Mouse (Mus musculus) megakaryocyte progenitor cell, adult 5-6 weeks (primary cell): ENCODE measurements at regions not wholly inside any gene's neighbourhood (a gene's known extent, or its start where the extent isn't known, plus 50 kb on each side); places are given as distances from the start of the nearest gene placed in this dataset.
A peak's percentile ranks its signal among the peaks of the same experiment; 100 is the strongest.

Source experiments
- ATAC-seq: replicated peaks from 2 replicates; pipeline ENCODE4 v1.8.0; 2016; ENCODE audit warnings: mild to moderate bottlenecking, moderate TSS enrichment, inconsistent platforms; ENCODE audit not compliant: poor library complexity

- ATAC-seq: no peak
Measured at GRCm38 (mm10) chr5:43047316-43047715, 185.7 kb upstream of the Cpeb2 start.

GRCm38 (mm10) chr5:43048196-43049050, 184.5 kb upstream of the Cpeb2 start:
- peak; percentile 67 for ATAC-seq

- no peak for ATAC-seq
Measured at GRCm38 (mm10) chr5:43049381-43050301, 183.3 kb upstream of the Cpeb2 start.

GRCm38 (mm10) chr5:43050961-43051517, 181.9 kb upstream of the Cpeb2 start:
- peak; percentile 73 for ATAC-seq

- no peak for ATAC-seq
Measured at GRCm38 (mm10) chr5:43052668-43053067, 180.3 kb upstream of the Cpeb2 start.

- no peak for ATAC-seq
Measured at GRCm38 (mm10) chr5:43054586-43054985, 178.4 kb upstream of the Cpeb2 start.

- no peak for ATAC-seq
Measured at GRCm38 (mm10) chr5:43055111-43055710, 177.8 kb upstream of the Cpeb2 start.

GRCm38 (mm10) chr5:43056486-43056885, 176.5 kb upstream of the Cpeb2 start:
- no peak for ATAC-seq

- ATAC-seq: peak; percentile 80
Measured at GRCm38 (mm10) chr5:43061243-43061642, 171.7 kb upstream of the Cpeb2 start.

- ATAC-seq: peak; percentile 36
Measured at GRCm38 (mm10) chr5:43061797-43062391, 171.1 kb upstream of the Cpeb2 start.

- peak; percentile 43 for ATAC-seq
Measured at GRCm38 (mm10) chr5:43062499-43062898, 170.5 kb upstream of the Cpeb2 start.

GRCm38 (mm10) chr5:43063386-43063785, 169.6 kb upstream of the Cpeb2 start:
- ATAC-seq: no peak

GRCm38 (mm10) chr5:43071541-43071940, 161.4 kb upstream of the Cpeb2 start:
- ATAC-seq: no peak

GRCm38 (mm10) chr5:43072340-43072739, 160.6 kb upstream of the Cpeb2 start:
- no peak for ATAC-seq

GRCm38 (mm10) chr5:43074536-43074935, 158.4 kb upstream of the Cpeb2 start:
- no peak for ATAC-seq

GRCm38 (mm10) chr5:43080252-43080651, 152.7 kb upstream of the Cpeb2 start:
- no peak for ATAC-seq

- ATAC-seq: peak; percentile 95
Measured at GRCm38 (mm10) chr5:43081561-43082534, 151.1 kb upstream of the Cpeb2 start.

GRCm38 (mm10) chr5:43087077-43087476, 145.9 kb upstream of the Cpeb2 start:
- no peak for ATAC-seq

GRCm38 (mm10) chr5:43087907-43088387, 145.0 kb upstream of the Cpeb2 start:
- peak; percentile 80 for ATAC-seq
